Mouse (Mus musculus) erythroblast, adult 5-6 weeks (primary cell): ENCODE measurements around the gene Thbs1. TPM values are rescaled to one million over a fixed set of nuclear protein-coding genes. Genes with fewer than 3 reads are reported as not detected.

Experiments
- ATAC-seq: replicated peaks from 2 replicates; pipeline ENCODE4 v1.8.0; 2016; ENCODE audit warnings: moderate number of reproducible peaks, mild to moderate bottlenecking, moderate TSS enrichment, inconsistent platforms; ENCODE audit not compliant: poor library complexity, low FRiP score, severe bottlenecking
- total RNA-seq, 2 experiments: library from RNA; stranded (forward) in 1 of 2; stranded (reverse) in 1 of 2; fragments of 150-400 nt in 1 of 2; fragments of 200-764, 138-1000 nt in 1 of 2; gene quantifications; 2 replicates each; pipeline versions ENCODE4 v1.2.3 to v1.2.4; 2015 to 2017; ENCODE audit warnings: low replicate concordance in 2 of 2

Gene Thbs1
- total RNA-seq, 2 experiments from 2014 or later: 3.6 to 8.1 TPM

DNA sequence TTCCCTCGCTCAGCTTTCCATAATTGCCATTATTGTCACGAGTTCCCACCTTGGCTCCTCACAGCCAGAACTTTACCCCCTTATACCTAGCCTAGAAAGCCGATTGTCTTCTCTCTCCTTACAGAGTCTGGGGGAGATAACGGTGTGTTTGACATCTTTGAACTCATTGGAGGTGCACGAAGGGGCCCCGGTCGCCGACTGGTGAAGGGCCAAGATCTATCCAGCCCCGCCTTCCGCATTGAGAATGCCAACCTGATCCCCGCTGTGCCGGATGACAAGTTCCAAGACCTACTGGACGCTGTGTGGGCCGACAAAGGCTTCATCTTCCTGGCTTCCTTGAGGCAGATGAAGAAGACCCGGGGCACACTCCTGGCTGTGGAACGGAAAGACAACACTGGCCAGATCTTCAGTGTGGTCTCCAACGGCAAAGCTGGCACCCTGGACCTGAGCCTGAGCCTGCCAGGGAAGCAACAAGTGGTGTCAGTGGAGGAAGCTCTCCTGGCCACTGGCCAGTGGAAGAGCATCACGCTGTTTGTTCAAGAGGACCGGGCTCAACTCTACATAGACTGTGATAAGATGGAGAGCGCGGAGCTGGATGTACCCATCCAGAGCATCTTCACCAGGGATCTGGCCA is 1.3 kb downstream of the Thbs1 start:
- ATAC-seq: no peak

DNA sequence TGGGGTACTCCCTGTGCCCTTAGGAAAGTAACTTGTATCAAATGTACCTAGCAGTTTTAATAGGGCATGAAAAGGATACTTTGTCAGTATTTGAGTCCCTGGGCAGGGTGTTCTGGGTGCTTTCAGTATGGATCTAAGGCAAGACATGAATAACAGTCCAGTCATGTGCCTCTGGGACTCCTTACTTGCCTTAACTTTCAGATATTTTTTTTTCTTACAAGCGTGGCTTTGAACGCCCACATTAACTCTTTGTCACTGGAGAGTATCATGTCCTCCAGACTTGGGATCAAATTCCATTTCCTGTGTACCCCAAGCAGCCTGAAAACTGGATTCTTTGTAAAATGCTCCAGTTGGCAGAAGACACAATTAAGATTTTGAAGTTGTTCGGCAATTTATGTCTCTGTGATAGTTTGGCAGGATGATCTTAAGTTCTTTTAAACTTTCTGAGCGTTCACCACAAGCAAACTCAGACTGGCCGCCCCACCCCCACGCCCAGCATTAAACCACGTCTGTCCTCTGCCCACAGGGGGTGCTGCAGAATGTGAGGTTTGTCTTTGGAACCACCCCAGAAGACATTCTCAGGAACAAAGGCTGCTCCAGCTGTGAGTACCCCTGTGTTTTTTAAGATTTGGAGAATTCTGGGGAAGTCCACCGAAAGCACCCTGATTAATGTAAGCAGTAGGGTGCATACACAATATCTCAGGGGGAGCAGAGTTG is 2.3 kb downstream of the Thbs1 start:
- ATAC-seq: no peak

DNA sequence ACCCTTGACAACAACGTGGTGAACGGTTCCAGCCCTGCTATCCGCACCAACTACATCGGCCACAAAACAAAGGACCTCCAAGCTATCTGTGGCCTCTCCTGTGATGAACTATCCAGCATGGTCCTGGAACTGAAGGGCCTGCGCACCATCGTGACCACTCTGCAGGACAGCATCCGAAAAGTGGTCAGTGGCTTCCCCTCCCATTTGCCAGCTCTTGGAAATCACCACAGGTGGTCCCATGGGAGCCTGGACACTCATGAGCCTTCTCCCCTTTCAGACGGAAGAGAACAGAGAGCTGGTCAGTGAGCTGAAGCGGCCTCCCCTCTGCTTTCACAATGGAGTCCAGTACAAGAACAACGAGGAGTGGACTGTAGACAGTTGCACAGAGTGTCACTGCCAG is 3.0 kb downstream of the Thbs1 start:
- ATAC-seq: no peak

DNA sequence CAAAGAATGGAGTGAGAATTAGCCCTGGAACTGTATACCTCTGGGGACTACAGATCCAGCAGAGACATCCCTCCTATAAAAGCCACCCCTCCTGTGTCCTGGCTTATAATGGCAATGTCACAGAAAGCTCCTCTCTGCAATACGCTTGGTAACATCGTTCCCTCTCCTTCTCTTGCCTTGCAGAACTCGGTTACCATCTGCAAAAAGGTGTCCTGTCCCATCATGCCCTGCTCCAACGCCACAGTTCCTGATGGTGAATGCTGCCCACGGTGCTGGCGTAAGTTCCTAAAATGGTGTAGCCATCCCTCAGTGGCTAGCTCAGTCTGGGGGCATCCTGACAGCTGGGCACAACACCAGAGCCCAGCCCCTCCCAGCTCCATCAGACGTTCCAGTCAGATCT is 4.0 kb downstream of the Thbs1 start:
- ATAC-seq: no peak

GRCm38 (mm10) chr2:118116180-118116579 is 4.5 kb downstream of the Thbs1 start:
- no peak for ATAC-seq

DNA sequence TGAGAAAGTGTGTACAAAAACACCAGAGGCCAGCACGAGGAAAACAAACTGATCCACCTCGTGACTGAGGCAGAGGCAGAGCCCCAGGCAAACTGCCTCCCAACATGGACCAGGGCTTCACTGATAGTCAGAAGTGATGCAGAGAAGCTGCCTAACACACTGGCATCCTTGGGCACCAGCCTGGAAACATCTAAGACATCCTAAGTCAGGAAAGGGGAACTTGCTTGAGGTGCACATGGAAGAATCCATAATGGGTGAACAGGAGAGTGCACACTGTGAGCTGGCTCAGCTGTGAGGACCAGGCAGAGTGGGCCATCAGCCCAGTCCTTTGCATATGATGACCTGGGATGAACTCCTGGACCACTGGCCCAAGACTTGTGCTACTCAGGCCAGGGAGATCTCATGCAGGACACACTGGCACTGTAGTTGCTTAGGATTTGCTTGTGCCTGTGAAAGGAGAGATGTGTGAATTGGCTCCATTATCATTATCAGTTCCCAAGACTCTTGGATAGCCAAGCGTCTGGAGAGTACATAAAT is 5.1 kb downstream of the Thbs1 start:
- ATAC-seq: no peak

GRCm38 (mm10) chr2:118117401-118117800 is 5.7 kb downstream of the Thbs1 start:
- no peak for ATAC-seq

DNA sequence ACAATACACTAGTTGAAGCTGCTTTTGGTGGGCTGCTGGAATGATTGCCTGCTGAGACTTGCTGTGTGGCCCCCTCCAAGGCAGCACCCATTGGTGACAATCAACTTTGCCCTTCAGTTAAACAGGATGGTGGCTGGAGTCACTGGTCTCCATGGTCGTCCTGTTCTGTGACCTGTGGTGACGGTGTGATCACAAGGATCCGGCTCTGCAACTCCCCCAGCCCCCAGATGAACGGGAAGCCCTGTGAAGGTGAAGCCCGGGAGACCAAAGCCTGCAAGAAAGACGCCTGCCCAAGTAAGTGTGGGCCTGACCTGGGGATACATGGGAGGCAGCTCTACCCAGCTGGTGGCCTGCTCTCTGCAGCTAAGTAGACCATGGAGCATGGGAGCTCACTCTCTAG is 6.4 kb downstream of the Thbs1 start:
- ATAC-seq: no peak

GRCm38 (mm10) chr2:118118515-118118914 is 6.8 kb downstream of the Thbs1 start:
- no peak for ATAC-seq

DNA sequence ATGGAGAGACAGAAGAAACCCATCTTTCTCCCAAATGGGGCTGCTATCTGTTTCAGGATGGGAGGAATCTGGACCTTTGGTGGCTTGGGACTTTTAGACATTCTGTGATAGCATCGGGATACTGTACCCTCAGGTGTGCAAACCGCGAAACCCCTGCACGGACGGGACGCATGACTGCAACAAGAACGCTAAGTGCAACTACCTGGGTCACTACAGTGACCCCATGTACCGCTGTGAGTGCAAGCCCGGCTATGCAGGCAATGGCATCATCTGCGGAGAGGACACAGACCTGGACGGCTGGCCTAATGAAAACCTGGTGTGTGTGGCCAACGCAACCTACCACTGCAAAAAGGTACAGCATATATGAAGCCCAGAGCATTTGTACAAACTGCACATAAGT is 8.0 kb downstream of the Thbs1 start:
- ATAC-seq: no peak

- no peak for ATAC-seq
Measured at GRCm38 (mm10) chr2:118120095-118120494, 8.4 kb downstream of the Thbs1 start.

DNA sequence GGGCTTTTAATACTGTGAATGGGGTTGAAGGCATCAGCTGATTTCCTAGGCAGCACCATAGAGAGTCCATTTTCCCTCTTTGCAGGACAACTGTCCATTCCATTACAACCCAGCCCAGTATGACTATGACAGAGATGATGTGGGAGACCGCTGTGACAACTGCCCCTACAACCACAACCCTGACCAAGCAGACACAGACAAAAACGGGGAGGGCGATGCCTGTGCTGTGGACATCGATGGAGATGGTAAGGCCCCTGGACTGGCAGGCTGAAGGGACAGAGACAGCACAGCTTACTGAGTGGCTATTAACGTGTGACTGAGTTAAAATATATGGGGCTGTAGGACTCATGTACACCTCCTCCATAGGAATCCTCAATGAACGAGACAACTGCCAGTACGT is 9.1 kb downstream of the Thbs1 start:
- no peak for ATAC-seq

DNA sequence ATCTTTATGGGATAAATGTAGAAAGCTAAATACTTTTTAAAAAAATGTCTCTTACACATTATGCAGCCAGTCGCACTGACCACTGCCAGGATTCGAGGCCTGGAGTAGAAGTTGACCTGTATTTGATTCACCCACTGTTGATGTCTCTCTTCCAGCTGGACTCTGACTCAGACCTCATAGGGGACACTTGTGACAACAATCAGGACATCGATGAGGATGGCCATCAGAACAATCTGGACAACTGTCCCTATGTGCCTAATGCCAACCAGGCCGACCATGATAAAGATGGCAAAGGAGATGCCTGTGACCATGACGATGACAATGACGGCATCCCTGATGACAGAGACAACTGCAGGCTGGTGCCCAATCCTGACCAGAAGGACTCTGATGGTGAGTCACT is 10.6 kb downstream of the Thbs1 start:
- ATAC-seq: no peak

DNA sequence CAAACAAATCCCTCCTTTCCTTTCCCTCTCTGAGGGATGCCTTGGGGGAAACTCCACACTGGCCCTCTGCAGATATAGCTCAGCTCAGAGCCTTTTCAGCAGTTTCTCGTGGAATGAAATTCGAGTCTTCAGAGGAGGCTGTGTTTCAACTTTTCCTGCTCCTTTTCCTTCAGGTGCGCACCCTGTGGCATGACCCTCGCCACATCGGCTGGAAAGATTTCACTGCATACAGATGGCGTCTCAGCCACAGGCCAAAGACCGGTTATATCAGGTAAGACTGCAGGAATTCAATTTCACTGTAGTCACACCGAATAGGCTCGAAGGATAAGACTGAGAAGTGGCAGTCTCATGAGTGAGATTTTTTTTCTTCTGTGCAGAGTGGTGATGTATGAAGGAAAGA is 12.1 kb downstream of the Thbs1 start:
- no peak for ATAC-seq

GRCm38 (mm10) chr2:118124437-118124836 is 12.8 kb downstream of the Thbs1 start:
- ATAC-seq: no peak

- no peak for ATAC-seq
Measured at GRCm38 (mm10) chr2:118125211-118125939, 13.7 kb downstream of the Thbs1 start.

DNA sequence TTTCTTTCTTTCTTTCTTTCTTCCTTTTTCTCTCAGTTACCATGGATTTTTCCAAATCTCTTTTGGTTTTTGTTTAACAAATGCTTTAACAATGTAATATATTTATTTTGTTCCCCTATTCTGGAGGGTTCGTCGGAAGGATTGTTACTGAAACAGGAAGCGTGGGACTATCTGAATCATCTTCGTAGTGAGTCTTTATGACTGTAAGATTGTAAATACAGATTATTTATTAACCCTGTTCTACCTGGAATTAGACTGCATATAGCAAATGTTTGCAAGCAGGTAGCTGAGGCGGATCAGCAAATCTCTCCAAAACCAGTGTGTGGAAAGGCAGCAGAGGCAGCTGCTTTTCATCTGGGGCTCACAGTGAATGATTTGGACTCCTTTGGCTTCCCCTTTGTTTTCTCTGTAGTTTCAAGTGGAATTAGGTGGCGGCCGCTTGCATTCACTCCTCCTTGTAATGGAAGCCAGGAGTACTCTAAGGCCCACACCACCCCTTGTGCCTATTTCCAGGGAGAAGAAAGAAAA is 14.3 kb downstream of the Thbs1 start:
- no peak for ATAC-seq

- ATAC-seq: no peak
Measured at GRCm38 (mm10) chr2:118127516-118128288, 16.0 kb downstream of the Thbs1 start.

DNA sequence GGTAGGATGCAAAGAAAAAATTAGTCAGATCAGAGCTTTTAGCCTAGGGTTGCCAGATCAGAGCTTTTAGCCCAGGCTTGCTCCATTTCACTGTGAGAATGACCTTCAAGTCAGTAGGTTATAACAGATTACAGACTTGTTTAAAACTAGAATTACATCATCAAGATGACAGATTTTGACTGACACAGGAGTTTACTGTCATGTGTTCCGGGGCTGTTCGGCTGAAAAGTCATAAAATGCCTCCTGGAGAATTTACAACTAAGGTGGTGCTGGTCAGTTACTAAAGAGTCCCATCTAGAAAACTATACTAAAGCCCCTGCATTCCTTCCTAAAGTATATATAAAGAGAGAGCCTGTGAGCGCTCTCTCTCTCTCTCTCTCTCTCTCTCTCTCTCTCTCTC is 16.6 kb downstream of the Thbs1 start:
- ATAC-seq: no peak

DNA sequence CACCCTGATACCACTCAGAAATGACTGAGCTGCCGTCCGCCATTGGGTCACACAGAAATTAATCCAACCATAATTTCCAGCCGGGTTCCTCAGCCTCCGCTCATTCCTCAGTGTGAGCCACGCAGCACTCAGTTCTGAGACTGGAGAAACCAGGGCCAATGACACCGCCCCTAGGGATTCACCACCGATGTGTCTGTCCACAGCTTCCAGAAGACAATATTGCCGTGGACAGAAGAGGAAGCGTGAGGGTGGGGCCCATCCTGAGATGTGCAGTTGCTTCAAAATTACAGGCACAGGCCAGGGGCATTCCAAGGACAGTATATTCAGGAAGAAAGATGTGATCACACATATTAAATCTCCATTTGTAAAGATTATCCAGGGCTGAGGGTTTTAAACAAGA is 25.4 kb downstream of the Thbs1 start:
- ATAC-seq: no peak
